Mouse (Mus musculus) lung, embryonic 16.5 days (tissue): ENCODE data around the gene Ppp1r14d. TPM values are rescaled to one million over a fixed set of nuclear protein-coding genes. Genes with fewer than 3 reads are reported as not detected.

Source experiments
- ATAC-seq: fragments of 200-750 bp; cut with Nextera tagmentation; 2 replicates; pipeline ENCODE4 v1.8.0; 2017; ENCODE audit warnings: low read depth, mild to moderate bottlenecking, moderate library complexity
- H3K27ac ChIP-seq: fragments of 300-500 bp; sonication (generic); 2 replicates; pipeline ENCODE4 v1.5.1; 2014; ENCODE audit warnings: mild to moderate bottlenecking, control low read depth, low read length
- H3K27me3 ChIP-seq: fragments of 300-500 bp; sonication (generic); 2 replicates; pipeline ENCODE4 v1.6.1; 2014; ENCODE audit warnings: low read depth, low read length, mixed read lengths; ENCODE audit not compliant: control insufficient read depth, insufficient read depth
- H3K36me3 ChIP-seq: fragments of 300-500 bp; sonication (generic); 2 replicates; pipeline ENCODE4 v1.6.1; 2014; ENCODE audit warnings: low read length; ENCODE audit not compliant: control insufficient read depth, insufficient read depth
- H3K4me1 ChIP-seq: fragments of 300-500 bp; sonication (generic); replicated peaks from 2 replicates; pipeline ENCODE4 v1.6.1; 2014; ENCODE audit warnings: low read length, mixed read lengths; ENCODE audit not compliant: control insufficient read depth, insufficient read depth
- H3K4me2 ChIP-seq: fragments of 300-500 bp; sonication (generic); 2 replicates; pipeline ENCODE4 v1.6.1; 2014; ENCODE audit warnings: low read depth, low read length, control low read depth
- H3K4me3 ChIP-seq: fragments of 300-500 bp; sonication (generic); 2 replicates; pipeline ENCODE4 v1.5.1; 2014; ENCODE audit warnings: mild to moderate bottlenecking, low read length, control low read depth
- H3K9ac ChIP-seq: fragments of 300-500 bp; sonication (generic); 2 replicates; pipeline ENCODE4 v1.6.1; 2014; ENCODE audit warnings: low read length, control low read depth
- H3K9me3 ChIP-seq: fragments of 300-500 bp; sonication (generic); 2 replicates; pipeline ENCODE4 v1.6.1; 2016; ENCODE audit warnings: low read length; ENCODE audit not compliant: control insufficient read depth
- WGBS: fragments of 180-500 bp; shearing (Covaris S2); extraction: QIAGEN DNeasy Blood & Tissue Kit; methylation state at CpG from one replicate; pipeline ENCODE4 v1.1.7; 2014; 5-methylcytosine and 5-hydroxymethylcytosine counted together
- polyA plus RNA-seq: library from polyadenylated mRNA; unstranded; fragments of >200 nt; fragmentation: Nextera tagmentation; extraction: Ambion mirVana; gene quantifications from 2 replicates; pipeline ENCODE4 v1.2.1, GENCODE M21; 2015

The Ppp1r14d gene
- polyA plus RNA-seq, 1 experiment from 2014 or later: 0.73 TPM

DNA sequence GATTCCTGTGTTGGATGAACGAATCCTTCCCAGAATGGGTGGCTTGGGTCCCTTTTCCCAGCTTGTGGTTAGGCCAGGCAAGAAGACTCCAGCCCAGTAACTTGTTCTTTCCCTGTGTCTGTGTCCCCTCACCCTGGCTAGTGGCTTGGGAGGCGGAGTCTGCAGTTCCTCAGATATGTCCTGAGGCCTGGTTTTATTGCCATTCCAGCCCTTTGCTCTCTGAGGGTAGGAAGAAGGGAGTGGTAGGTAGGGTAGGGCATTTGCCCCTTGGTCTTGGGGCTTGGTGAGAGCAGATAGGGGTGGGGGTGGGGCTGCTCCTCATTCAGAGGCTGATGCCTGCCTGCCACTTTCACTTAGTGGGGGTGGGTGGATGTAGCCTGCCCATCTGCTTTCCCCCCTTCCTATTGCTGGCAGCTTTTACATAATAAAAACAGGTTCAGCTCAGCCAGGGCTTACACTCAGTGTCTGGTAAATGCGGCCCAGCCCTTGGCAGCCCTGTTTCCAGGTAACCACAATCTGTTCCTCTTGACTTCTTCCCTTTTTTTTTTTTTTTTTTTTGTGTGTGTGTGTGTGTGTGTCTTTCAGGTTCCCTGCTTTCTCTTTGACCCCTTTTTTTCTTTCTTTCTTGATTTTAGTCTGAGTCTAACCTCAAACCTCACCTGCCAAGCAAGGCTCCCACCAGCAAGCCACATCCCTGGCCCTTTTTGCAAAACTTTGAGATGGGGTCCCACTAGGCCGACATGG is 10.5 kb upstream of the Ppp1r14d start:
- no peak overlapping the region for H3K4me3 ChIP-seq
- ATAC-seq: no peak
- H3K4me2 ChIP-seq: no peak overlapping the region
- no peak overlapping the region for H3K27ac ChIP-seq
- H3K36me3 ChIP-seq: no peaks in the 10 kb centered on the region
- peaks cover 6% of the 10 kb centered on the region; the same call in 1 of the 2 replicates for H3K4me1 ChIP-seq
- no peak overlapping the region for H3K9ac ChIP-seq
- WGBS: 60% methylated on average over 4 of the region's 4 CpGs
- peaks cover 35% of the 10 kb centered on the region for H3K27me3 ChIP-seq
- no peaks in the 10 kb centered on the region for H3K9me3 ChIP-seq

DNA sequence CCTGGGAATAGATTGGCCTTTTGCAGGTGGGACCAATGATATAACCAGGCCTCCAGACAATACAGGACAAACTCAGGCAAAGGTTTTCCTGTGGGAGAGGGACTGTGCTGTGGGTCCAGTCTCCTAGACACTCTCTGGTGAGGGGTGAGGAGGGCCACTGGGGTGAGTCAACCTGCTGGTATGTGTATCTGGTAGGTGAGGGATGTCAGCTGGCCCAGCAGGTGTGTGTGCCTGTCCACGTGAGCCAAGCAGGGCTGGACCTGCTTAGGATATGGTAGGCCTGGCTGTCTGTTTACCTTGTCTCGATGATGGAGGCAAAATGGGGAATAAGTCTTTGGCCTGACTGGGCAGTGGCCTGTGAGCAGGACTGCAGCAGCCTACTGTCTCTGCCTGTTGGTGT is 9.0 kb upstream of the Ppp1r14d start:
- H3K27ac ChIP-seq: no peak overlapping the region
- WGBS: 46% methylated on average over 2 of the region's 2 CpGs
- H3K4me1 ChIP-seq: peaks cover 6% of the 10 kb centered on the region; the same call in 1 of the 2 replicates
- peaks cover 35% of the 10 kb centered on the region for H3K27me3 ChIP-seq
- H3K4me3 ChIP-seq: peak overlapping the region; percentile 61
- no peak for ATAC-seq
- no peaks in the 10 kb centered on the region for H3K36me3 ChIP-seq
- H3K4me2 ChIP-seq: peak overlapping the region; percentile 71
- peak overlapping the region; percentile 72 for H3K9ac ChIP-seq
- no peaks in the 10 kb centered on the region for H3K9me3 ChIP-seq

DNA sequence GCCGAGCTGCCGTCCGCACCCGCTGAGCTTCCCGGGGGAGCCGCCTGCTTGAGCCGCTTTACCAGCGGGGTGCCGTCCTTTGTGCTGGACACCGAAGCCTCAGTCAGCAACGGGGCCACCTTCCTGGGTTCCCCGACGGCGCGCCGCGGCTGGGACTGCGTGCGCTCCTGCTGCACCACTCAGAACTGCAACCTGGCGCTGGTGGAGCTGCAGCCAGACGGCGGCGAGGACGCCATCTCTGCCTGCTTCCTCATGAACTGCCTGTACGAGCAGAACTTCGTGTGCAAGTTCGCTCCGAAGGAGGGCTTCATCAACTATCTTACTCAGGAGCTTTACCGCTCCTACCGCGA is 8.1 kb upstream of the Ppp1r14d start:
- H3K9me3 ChIP-seq: no peaks in the 10 kb centered on the region
- ATAC-seq: peak; percentile 43; the same call in 1 of the 2 replicates
- H3K27me3 ChIP-seq: peaks cover 35% of the 10 kb centered on the region
- no peaks in the 10 kb centered on the region for H3K36me3 ChIP-seq
- H3K4me1 ChIP-seq: peaks cover 6% of the 10 kb centered on the region; the same call in 1 of the 2 replicates
- peak overlapping the region; percentile 71 for H3K4me2 ChIP-seq
- peak overlapping the region; percentile 79 for H3K27ac ChIP-seq
- peak overlapping the region; percentile 72 for H3K9ac ChIP-seq
- WGBS: 2% methylated on average over 31 of the region's 31 CpGs
- peak overlapping the region; percentile 61 for H3K4me3 ChIP-seq

DNA sequence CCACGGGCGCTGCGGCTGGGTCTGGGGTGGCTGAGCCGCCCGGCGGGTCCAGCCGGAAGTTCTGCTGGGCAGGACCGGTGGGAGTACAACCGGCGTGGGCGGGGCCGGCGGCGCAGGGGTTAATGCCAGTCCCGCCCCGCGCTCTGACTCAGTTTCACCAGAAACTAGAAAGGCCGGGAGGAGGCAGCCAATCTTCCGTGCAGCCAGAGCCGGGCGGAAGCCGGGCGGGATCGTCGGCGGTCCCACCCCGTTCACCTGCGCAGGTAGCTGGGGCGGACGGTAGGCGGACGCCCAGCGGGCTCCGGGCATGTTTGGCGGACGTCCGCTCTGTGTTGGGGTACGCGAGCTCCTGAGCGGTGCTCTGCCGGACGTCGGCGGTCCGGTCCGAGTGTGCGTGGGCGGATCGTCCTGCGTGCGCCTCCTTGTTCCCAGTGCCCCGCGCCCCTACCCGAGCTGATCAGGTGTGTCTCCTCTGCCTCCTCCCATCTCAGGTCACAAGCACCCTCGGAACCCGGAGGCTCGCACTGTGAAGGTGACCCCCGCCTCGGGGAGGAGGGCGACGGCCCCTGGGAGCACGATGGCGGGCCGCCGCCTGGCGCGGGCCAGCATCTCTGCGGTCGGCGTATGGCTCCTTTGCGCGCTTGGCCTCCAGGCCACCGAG is 7.6 kb upstream of the Ppp1r14d start, which contains the start of gene Spint1:
TSS of gene Spint1 (plus strand) at position 153 of the 661 bp plus-strand sequence.
- peaks cover 6% of the 10 kb centered on the region; the same call in 1 of the 2 replicates for H3K4me1 ChIP-seq
- H3K4me3 ChIP-seq: peak within 1 kb of the TSS; percentile 61
- under 1% methylated on average over 70 of the region's 73 CpGs for WGBS
- H3K27ac ChIP-seq: peak within 1 kb of the TSS; percentile 79
- no peaks in the 10 kb centered on the region for H3K9me3 ChIP-seq
- peak; percentile 79 for ATAC-seq
- H3K4me2 ChIP-seq: peak within 1 kb of the TSS; percentile 71
- H3K9ac ChIP-seq: peak within 1 kb of the TSS; percentile 72
- peaks cover 35% of the 10 kb centered on the region for H3K27me3 ChIP-seq
- H3K36me3 ChIP-seq: no peaks in the 10 kb centered on the region

- Histone ChIP-seq H3K4me2 (peak overlapping the region; percentile 71), H3K27ac (peak overlapping the region; percentile 79), H3K9ac (peak overlapping the region; percentile 72), H3K9me3 (no peaks in the 10 kb centered on the region), H3K4me1 (peaks cover 6% of the 10 kb centered on the region; the same call in 1 of the 2 replicates), H3K4me3 (peak overlapping the region; percentile 61), H3K36me3 (no peaks in the 10 kb centered on the region), H3K27me3 (peaks cover 35% of the 10 kb centered on the region)
- ATAC-seq: peak; percentile 58
- WGBS: 6% methylated on average over 22 of the region's 25 CpGs
Measured at GRCm38 (mm10) chr2:119236682-119237209, 7.0 kb upstream of the Ppp1r14d start.

DNA sequence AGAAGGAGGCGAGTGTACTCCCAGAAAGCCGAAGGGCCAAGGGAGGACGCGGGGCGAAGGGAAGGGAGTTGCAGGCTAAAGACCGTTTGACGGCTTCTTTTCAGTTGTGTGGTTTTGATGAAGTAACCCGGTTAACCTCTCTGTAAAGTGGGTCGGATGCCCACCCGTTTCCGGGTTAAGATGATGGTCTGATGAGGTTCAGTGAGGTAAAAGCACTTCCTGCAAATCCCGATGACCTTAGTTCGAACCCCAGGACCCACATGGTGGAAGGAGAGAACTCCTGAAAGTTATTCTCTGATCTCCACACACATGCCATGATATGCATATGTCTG is 20.6 kb downstream of the Ppp1r14d start:
- Histone ChIP-seq H3K27me3 (no peaks in the 10 kb centered on the region), H3K9ac (peak overlapping the region; percentile 81), H3K27ac (peak overlapping the region; percentile 75), H3K9me3 (no peaks in the 10 kb centered on the region), H3K4me2 (peak overlapping the region; percentile 81), H3K4me3 (peak overlapping the region; percentile 86), H3K4me1 (peaks cover 10% of the 10 kb centered on the region), H3K36me3 (peaks cover 13% of the 10 kb centered on the region)
- ATAC-seq: no peak
- WGBS: 2% methylated on average over 13 of the region's 13 CpGs

GRCm38 (mm10) chr2:119208344-119209175 is 21.1 kb downstream of the Ppp1r14d start, which contains the start of the genes Zfyve19 and Dnajc17:
Gene Zfyve19 (plus strand): TSS chr2:119208617.
Gene Dnajc17 (minus strand): TSS chr2:119208795.
- under 1% methylated on average over 51 of the region's 51 CpGs for WGBS
- Histone ChIP-seq H3K4me3 (peak within 1 kb of the TSS; percentile 86), H3K27ac (peak within 1 kb of the TSS; percentile 91), H3K27me3 (no peaks in the 10 kb centered on the region), H3K36me3 (peaks cover 11% of the 10 kb centered on the region), H3K9ac (peak within 1 kb of the TSS; percentile 81), H3K4me1 (peaks cover 12% of the 10 kb centered on the region), H3K9me3 (no peaks in the 10 kb centered on the region), H3K4me2 (peak within 1 kb of the TSS; percentile 81)
- peak; percentile 99 for ATAC-seq

DNA sequence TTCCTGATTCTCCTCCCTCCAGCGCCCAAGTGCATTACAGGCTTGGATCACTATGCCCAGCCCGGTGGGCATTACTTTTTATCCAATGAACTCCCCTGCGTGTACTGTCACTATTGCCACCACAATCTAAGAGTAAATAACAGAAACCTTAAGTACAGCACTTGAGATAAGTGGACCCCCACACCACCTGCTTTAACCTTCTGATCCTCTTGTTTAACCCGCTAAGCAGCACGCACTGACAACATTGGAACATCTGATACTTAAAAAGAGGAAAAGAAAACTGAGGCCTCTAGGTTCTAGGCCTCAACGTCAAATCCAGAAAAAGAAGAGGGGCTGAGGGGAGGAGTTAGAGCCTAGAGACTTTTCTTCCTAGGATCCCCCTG is 21.8 kb downstream of the Ppp1r14d start:
- H3K9ac ChIP-seq: peak overlapping the region; percentile 77
- peaks cover 16% of the 10 kb centered on the region for H3K4me1 ChIP-seq
- H3K9me3 ChIP-seq: no peaks in the 10 kb centered on the region
- peak overlapping the region; percentile 86 for H3K4me3 ChIP-seq
- peak overlapping the region; percentile 91 for H3K27ac ChIP-seq
- H3K36me3 ChIP-seq: peaks cover 9% of the 10 kb centered on the region
- no peaks in the 10 kb centered on the region for H3K27me3 ChIP-seq
- ATAC-seq: peak; percentile 1; the same call in 1 of the 2 replicates
- WGBS: 10% methylated on average over 6 of the region's 6 CpGs
- peak overlapping the region; percentile 53 for H3K4me2 ChIP-seq
